Mouse (Mus musculus) v-Abl transformed pro-B cells (cell line): ENCODE measurements around the gene Grid2.

Experiments used
- in situ Hi-C, 2 experiments: fragments of 400-800 bp; cut with MboI; formaldehyde crosslinking; loops; one replicate each; pipeline ENCODE4 v1.15.1; 2025; ENCODE audit not compliant: unreplicated experiment in 2 of 2

The Grid2 gene

DNA sequence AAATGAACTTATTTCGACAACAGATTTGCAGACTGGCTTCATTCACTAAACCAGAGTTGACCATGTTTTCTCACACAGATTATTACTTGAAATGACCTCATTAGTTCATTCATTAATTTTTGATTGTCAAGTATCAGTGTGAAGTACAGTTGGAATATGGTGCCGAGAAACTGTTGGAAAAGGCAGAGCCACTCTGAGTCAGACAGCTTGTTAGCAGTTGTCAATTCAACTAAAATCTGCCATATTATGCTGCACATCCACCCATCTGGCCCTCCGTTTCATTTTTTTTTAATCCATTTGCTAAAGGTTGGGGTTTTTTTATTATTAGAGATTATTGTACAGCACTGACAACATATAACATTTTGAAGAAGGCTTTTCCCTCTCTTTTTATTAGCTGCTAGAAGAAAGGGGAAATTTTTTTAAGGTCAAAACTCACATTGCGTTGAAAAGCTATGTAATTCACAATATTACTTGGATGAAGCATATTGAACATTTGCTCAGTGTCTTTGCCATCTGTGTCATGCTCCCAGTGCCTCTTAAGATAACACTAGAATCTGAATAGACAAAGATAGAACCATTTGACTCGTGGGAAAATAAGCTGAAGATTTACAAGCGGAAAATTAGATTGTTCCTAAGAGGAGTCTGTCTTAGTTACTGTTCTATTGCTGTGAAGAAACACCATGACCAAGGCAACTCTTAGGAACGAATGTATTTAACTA, 1333.0 kb downstream of the Grid2 start:
- in situ Hi-C loops, result no loop called here

DNA sequence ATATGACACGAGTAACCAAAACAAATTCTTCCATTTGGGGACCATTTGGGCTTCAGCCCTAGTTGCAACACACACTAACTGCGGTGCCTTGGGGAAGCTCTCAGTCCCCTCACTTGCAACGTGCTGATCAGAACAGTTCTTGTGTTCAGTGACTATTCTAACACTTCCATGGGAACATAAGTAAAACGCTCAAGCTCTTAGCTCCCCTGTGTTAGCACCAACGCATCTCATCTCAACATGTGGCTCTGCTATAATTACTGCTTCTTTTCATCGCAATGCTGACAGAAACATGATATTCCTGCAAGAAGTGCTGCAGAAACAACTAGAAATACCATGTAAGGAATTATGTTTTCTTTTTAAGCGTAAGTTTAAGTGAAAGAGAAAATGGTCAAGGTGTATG, 1340.6 kb downstream of the Grid2 start:
- in situ Hi-C loops, result no loop called here

DNA sequence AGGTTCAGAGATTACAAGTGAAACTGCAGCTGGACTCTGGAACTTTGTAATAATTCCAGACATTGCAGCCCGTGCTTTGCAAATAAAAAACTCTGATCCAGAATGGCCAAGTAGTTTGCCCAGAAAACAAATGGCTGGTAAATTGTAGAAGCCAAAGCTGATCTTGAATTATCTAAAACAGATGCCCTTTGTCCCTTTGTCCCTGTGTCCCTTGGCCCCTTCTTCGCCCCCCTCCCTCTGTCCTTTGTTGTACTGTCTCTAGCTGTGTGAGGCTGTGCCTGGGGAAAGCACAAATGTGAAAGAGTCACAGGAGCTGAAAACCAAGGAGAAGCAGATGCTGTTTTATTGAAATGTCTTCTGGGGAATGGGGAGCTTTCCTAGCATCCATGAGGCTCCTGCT, 1341.2 kb downstream of the Grid2 start:
- in situ Hi-C loops, result no loop called here

GRCm38 (mm10) chr6:64598144-64598561, 1342.5 kb downstream of the Grid2 start:
- in situ Hi-C loops, result no loop called here

DNA sequence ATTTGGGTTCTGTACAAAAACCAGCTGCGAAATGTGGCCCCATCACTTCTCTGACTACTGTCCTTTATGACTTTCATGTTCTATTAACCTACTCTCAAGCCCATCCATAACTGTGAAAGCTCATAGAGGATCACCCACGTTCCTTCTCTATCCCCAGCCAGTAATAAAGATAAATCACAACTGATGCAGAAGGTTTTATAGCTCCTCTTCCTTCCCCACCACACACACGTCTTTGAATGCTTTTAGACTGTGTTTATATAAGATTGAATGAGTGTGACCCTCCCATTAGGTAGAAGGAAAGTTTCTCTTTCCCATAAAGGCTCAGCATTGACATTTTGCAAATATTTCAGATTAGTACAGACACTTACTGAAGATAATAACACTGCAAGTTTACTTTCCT, 1350.1 kb downstream of the Grid2 start:
- in situ Hi-C loops, result no loop called here

DNA sequence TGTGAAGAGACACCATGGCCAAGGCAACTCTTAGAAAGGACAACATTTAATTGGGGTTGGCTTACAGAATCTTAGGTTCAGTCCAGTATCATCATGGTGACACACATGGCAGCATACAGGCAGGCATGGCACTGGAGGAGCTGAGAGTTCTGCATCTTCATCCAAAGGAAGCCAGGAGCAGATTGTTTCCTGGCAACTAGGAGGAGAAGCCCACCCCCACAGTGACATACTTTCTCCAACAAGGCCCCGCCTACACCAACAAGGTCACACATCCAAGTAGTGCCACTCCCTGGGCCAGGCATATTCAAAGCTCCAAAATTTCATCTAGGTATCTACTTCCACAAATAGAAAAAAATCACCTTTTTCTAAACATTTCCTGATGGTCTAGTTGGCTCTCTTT, 1351.4 kb downstream of the Grid2 start:
- in situ Hi-C loops, result no loop called here

DNA sequence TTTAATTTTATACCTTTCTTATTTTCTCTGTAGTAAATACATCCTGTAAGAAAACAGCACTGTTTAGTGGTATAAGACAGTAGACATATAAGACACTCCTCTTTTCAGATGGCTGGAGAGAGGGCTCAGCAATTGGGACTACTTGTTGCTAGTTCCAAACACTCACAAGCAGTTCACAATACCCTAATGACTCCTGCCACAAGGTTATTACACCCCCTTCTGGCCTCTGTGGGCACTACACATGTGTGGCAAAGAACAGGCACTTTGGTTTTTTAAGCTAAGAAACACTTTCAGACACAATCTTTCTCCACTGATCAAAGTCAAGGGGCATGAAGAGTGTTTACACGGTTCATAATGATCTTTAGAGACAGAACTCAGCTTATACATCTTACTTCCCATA, 1352.3 kb downstream of the Grid2 start:
- in situ Hi-C loops, result no loop called here

DNA sequence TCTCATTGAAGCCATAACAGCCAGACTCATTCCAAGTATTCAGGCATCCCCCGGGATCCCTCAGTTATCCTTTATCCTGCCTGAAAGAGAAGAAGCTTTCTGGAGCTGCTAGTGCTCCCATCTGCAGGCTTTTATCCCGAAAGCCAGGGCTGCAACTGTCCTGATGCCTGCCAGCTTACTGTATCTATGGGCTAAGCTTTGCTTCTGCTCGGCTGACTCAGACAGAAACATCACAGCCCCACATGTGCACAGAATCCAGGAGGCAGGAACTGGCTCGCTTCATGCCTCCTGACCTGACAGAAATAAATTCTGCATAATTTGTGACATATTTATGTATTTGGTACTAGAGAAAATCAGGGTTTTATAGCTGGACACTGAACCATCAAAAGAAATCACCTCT, 1361.2 kb downstream of the Grid2 start:
- in situ Hi-C loops, result no loop called here

GRCm38 (mm10) chr6:64617417-64618135, 1361.9 kb downstream of the Grid2 start:
- in situ Hi-C loops, result no loop called here

- in situ Hi-C loops, result no loop called here
These were observed 1367.7 kb downstream of the Grid2 start for GRCm38 (mm10) chr6:64623404-64623803.

DNA sequence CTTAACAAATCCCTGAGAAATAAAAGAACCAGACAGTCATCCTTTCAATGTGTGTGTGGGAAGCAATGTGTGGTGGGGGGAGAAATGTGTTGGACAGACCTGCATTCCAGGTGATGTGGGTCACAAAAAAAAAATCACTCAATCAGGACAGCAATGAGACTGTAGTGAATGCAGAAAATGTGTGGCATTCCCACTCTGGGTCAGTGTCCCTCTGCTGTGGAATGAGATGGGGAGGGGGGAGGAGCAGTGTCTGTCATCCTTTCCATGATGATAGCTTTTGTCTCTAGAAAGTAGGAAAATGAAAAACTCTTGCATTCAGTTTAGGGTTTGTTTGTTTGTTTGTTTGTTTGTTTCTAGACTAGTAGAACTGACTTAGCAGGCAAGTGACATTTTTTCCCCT, 1392.0 kb downstream of the Grid2 start:
- in situ Hi-C loops, result no loop called here

DNA sequence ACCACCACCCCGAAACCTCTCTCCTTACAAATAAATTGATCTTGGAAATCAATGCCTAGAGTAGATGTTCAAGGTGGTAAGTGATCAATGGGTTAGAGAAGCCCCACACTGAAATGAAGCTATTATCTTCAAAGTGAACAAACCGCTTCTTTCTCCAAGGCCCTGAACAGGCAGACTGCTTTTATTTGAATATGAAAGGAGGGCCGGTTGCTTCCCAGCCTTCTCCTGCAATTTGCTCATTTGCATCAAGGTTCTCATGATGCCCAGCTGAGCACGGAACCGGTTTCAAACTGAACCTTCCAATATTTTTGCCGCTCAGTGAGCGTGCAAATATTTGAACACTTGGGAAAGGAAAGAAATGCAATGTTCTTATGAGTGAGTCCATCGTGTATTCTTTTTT, 1392.5 kb downstream of the Grid2 start:
- in situ Hi-C loops, result no loop called here

DNA sequence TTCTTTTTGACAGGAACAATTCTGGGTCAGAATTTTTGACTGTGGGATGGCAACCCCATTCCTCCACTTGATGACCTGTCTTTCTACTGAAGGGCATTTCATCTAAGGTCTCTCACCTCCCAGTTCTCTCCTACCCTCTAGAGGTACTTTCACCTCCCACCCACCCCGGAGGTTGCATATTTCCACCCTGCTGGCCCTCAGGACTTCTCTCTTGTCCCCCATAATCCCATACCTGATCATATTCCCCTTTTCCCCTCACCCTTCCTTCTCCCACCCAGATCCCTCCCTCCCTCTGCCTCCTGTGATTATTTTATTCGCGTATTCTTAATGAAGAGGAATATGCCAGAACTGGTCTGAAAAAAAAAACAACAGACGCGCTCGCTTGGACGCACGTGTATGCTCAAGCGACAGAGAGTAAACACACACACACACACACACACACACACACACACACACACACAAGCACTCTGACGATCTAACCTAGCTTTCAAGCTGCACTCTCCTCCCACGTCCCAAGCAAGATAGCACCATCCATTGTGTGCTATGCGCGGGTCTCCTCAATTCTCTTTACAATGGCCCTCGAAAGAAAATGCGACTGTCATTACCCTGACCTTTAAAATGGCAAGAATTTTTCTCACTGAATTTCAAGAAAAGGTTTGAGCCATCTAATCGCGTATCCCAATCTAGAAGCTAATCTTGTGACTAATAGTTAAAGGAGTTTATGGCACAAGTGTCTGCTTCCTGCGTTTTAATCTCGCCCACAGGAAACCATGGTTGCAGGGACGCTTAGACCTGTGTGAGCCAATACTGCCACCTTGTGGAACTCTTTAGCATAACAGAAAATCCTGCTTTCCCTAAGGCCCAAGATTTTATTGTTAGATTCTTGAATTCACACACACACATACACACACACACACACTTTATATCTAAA, 1393.9 kb downstream of the Grid2 start:
- in situ Hi-C loops, result no loop called here

- in situ Hi-C loops, result no loop called here
These were observed 1395.1 kb downstream of the Grid2 start for GRCm38 (mm10) chr6:64650765-64651164.

DNA sequence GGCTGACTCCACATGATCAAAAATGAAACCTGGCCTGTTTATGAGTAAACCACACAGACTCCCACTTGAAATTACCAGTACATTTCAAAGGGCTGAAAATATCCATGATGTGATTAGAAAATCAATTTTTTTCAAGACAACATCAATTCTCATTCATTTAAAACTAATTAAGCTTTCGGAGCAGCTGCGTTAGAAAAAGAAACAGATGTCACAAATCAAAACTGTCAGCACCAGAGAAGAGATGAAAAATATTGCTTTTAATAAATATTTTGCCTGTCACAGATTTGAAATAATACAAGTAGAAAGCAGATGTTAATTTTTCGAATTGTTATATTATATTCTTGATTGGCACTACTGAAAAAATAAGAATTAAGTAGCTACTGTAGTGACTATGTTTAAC, 1415.3 kb downstream of the Grid2 start:
- in situ Hi-C loops, result no loop called here

GRCm38 (mm10) chr6:64678815-64679214, 1423.1 kb downstream of the Grid2 start:
- in situ Hi-C loops, result no loop called here

DNA sequence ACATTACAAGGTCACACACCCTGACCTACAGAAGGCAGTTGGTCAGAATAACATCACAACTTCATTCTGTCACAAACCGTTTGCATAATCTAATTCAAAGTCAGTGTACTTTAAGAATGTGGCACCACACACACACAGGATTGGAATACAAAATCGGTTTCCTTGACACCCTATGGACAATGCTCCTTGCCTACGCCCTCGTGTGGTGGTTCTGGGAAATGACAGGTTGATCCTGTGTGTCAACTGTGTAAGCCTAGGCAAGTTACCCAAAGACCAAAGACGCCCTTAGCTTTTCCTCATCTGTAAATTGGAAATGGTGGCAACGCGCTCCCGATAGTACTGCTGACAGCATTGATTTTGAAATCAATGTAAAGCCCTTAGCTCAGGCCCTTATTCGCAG, 1428.3 kb downstream of the Grid2 start:
- in situ Hi-C loops, result no loop called here

DNA sequence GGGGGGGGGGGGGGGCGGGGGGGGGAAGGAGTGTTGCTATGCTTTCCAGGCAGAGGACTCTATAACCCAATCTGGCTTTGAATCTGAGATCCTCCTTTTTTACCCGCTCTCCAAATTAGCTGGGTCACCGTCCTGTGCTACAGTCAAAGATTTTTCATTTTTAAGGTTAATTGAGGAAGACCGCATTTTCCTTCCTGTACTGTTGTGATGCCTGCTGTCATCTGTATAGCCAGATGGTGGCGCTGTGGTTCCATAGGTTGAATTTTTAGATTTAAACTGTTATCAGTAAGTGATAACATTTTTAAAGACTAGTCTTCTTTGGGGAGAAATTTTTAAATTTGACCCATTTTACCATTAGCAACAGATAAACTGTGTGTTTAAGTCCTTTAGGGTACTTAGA, 1429.3 kb downstream of the Grid2 start:
- in situ Hi-C loops, result no loop called here

DNA sequence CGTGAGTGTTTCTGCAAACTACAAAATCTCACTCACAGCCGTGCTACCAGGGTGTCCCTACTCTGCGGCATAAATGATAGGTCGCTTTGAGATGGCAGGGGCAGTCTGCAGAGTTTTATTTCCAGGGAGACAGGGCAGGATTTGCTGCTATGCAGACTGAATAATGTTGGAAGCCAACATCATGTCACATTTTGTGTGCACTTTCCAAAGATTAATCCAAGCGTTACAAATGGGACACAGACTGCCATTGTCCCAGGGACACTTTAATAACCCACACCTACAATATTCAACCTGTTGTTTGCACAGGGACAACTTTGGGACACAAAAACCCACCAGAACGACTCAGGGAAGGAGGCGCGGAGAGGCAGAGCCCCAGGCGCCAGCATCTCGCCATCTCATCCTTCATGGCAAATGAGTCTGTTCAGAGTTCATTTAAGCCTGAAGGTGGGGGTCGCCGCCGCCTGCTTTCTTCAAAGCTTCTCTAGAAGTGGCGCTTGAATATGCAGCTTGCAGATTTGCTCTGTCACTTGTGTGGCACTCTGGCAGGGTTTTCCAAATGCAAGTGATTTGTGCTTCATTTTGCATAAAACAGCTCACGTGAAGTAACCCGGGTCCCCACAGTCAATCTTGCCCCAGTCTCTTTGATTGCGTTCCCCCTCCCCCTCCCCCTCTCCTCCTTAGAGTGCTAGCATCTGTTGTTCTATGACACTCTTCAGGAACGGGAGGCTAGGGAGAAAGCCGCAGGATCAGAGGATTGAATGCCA, 1432.7 kb downstream of the Grid2 start:
- in situ Hi-C loops, result no loop called here

GRCm38 (mm10) chr6:64694688-64695087, 1439.0 kb downstream of the Grid2 start:
- in situ Hi-C loops, result no loop called here

DNA sequence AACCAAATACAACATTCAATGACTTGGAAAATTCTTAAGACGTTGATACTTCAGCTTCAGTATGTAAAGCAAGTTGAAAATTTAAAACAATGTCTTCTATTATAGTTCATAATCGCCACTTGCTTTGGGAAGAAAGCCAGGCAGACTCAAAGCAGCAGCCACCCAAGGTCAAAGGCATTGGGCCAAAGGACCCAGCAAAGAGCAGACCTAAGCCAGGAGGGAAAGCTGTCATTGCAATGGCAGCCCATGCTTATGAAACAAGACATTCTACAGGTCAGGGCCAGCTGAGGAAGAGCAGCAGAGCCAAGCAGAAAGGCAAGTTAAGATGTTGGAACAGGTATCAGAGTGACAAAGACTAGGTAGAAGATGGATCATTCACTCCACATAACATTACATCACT, 1448.0 kb downstream of the Grid2 start:
- in situ Hi-C loops, result no loop called here
